Mouse (Mus musculus): ENCODE results near the gene Fgf15. TPM values are rescaled to one million over a fixed set of nuclear protein-coding genes. Genes with fewer than 3 reads are reported as not detected.

Gene Fgf15
- polyA plus RNA-seq (2015; fragmentation: Nextera tagmentation; extraction: Ambion mirVana) = 0.09 and 0.21 TPM in 2 replicates

DNA sequence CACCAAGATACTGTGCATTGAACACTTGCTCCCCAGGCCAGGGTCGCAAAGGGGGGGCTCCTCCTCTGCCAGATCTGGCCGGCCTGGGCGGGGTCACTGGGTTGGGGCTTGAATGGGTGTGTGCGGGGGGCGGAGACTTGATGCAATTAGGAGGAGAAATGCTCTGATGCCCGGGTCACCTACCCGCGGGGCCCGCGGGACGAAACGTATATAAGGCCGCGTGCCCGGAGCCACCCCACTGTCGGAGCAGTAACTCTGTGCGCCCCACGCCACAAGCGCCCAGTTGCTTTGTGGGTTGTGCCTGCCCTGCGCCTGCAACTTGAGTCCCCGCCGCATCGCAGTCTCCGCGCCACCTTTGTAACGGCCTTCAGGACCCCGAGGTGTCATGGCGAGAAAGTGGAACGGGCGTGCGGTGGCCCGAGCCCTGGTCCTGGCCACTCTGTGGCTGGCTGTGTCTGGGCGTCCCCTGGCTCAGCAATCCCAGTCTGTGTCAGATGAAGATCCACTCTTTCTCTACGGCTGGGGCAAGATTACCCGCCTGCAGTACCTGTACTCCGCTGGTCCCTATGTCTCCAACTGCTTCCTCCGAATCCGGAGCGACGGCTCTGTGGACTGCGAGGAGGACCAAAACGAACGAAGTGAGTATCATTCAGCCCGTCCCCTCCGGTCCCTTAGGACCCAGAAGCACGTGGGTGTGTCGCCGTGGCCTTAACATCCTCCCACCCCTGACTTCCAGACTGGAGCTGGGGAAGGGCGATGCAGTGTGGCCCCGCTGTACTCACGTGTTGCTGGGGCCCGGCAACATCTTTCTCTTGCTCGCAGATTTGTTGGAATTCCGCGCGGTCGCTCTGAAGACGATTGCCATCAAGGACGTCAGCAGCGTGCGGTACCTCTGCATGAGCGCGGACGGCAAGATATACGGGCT, at the start of gene Fgf15:
Gene Fgf15 (plus strand): TSS at position 238 of the 925 bp plus-strand sequence.
- H3K4me2 ChIP-seq = peak within 1 kb of the TSS; percentile 95
- H3K9me3 ChIP-seq = no peaks in the 10 kb centered on the region
- H3K4me1 ChIP-seq = peaks cover 21% of the 10 kb centered on the region
- H3K36me3 ChIP-seq = no peaks in the 10 kb centered on the region
- peaks cover 59% of the 10 kb centered on the region for H3K27me3 ChIP-seq (replicated peaks)
- no peak within 1 kb of the TSS for H3K27ac ChIP-seq
- H3K4me3 ChIP-seq (replicated peaks) = peak within 1 kb of the TSS; percentile 49
- ATAC-seq (ENCODE audit: insufficient read depth, low FRiP score, low read depth) = 0 out of 2 replicates have a peak, but pooled peaks have one; percentile 14
- WGBS = 1% methylated on average over 65 of the region's 65 CpGs
- H3K9ac ChIP-seq = no peak within 1 kb of the TSS

DNA sequence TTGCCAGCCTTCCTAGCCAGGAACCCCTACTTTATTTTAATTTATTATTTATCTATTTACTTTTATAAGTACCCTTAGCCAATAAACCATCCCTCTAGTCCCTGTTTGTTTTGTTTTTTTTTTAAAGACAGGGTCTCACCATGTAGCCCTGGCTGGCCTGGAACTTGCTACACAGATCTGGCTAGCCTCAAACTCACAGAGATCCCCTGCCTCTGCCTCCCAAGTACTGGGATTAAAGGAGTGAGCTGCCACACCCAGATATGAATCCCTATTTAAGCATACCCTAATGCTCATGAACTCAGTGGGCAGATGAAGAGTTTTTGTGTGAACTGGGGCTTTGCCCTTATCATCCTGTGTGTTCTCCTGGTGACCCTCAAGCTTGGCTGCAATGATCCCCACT, 49.3 kb upstream of the Fgf15 start, which contains the start of gene Fgf4:
Gene Fgf4 (plus strand): TSS at position 301 of the 400 bp plus-strand sequence.
- Histone ChIP-seq H3K36me3 (no peaks in the 10 kb centered on the region), H3K4me1 (no peaks in the 10 kb centered on the region), H3K4me2 (no peak within 1 kb of the TSS), H3K27me3 (replicated peaks) (peaks cover 12% of the 10 kb centered on the region), H3K27ac (no peak within 1 kb of the TSS), H3K4me3 (replicated peaks) (no peak within 1 kb of the TSS), H3K9me3 (no peaks in the 10 kb centered on the region), H3K9ac (no peak within 1 kb of the TSS)
- no peak for ATAC-seq (ENCODE audit: insufficient read depth, low FRiP score, low read depth)

- Histone ChIP-seq H3K4me2 (no peak overlapping the region), H3K4me3 (replicated peaks) (no peak overlapping the region), H3K9ac (no peak overlapping the region), H3K36me3 (no peaks in the 10 kb centered on the region), H3K4me1 (no peaks in the 10 kb centered on the region), H3K27ac (no peak overlapping the region), H3K9me3 (no peaks in the 10 kb centered on the region), H3K27me3 (replicated peaks) (0 out of 2 replicates have a peak, but pooled peaks cover 2% of the 10 kb centered on the region)
- WGBS = 56% methylated on average over 3 of the region's 3 CpGs
- no peak; the same call in 1 of the 2 replicates for ATAC-seq (ENCODE audit: insufficient read depth, low FRiP score, low read depth)
These were observed 45.0 kb upstream of the Fgf15 start for GRCm38 (mm10) chr7:144851321-144851720.

- Histone ChIP-seq H3K27me3 (replicated peaks) (peaks cover 8% of the 10 kb centered on the region), H3K4me1 (no peaks in the 10 kb centered on the region), H3K36me3 (no peaks in the 10 kb centered on the region), H3K9ac (no peak overlapping the region), H3K4me2 (no peak overlapping the region), H3K4me3 (replicated peaks) (no peak overlapping the region), H3K27ac (no peak overlapping the region), H3K9me3 (no peaks in the 10 kb centered on the region)
- WGBS = 33% methylated on average over 3 of the region's 3 CpGs
- no peak for ATAC-seq (ENCODE audit: insufficient read depth, low FRiP score, low read depth)
These were observed 41.4 kb upstream of the Fgf15 start for GRCm38 (mm10) chr7:144854966-144855365.

DNA sequence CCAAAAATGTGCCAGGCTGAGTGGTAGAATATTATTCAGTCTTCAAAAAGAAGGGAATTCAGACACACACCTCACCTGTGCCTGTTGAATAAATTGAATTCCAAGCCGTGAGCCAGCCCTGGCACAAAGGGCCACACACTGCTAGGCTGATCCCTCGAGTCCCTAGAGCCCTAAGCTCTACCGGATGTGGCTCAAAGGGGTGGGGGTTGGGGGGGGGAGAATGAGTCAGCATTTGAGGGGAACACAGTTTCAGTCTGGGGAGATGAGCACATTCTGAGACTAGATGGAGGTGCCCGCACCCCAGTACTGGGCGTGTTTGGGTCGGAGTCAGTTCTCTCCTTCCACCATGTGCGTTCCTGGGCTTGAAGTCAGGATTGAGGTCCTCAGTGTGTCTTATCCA, 39.2 kb upstream of the Fgf15 start:
- H3K4me1 ChIP-seq = peaks cover 12% of the 10 kb centered on the region
- H3K27me3 ChIP-seq (replicated peaks) = peaks cover 30% of the 10 kb centered on the region
- no peak for ATAC-seq (ENCODE audit: insufficient read depth, low FRiP score, low read depth)
- H3K27ac ChIP-seq = no peak overlapping the region
- H3K4me2 ChIP-seq = no peak overlapping the region
- no peak overlapping the region for H3K9ac ChIP-seq
- 84% methylated on average over 7 of the region's 7 CpGs for WGBS
- H3K4me3 ChIP-seq (replicated peaks) = no peak overlapping the region
- H3K36me3 ChIP-seq = no peaks in the 10 kb centered on the region
- no peaks in the 10 kb centered on the region for H3K9me3 ChIP-seq

DNA sequence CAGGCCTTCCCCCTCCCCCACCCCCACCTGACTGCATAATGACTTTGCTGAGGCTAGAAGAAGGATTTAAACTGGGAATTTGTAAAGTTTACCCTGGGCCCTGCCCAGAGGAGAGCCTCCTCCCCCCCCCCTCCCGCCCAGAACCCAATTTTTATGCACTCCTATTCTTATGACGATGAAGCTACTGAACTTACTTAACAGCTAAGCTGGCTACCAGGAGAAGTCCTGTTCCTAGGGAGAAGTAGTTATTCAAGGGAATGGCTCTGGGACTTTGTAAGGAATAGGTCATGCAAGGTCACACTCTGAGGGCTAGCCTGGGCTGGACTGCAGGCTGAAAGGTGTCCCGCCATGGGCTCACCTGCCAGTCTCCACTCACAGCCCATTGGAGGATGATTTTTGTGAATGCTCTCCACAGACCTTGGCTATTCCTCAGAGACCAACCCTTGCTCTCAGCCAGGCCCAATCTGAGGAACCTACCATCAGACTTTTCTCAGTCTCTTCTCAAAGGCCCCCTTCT, 38.4 kb upstream of the Fgf15 start:
- H3K4me3 ChIP-seq (replicated peaks) = no peak overlapping the region
- H3K27me3 ChIP-seq (replicated peaks) = peaks cover 35% of the 10 kb centered on the region
- H3K27ac ChIP-seq = no peak overlapping the region
- H3K4me1 ChIP-seq = peaks cover 13% of the 10 kb centered on the region
- H3K9ac ChIP-seq = no peak overlapping the region
- H3K9me3 ChIP-seq = no peaks in the 10 kb centered on the region
- WGBS = 84% methylated on average over 3 of the region's 3 CpGs
- H3K36me3 ChIP-seq = no peaks in the 10 kb centered on the region
- no peak overlapping the region for H3K4me2 ChIP-seq
- no peak for ATAC-seq (ENCODE audit: insufficient read depth, low FRiP score, low read depth)

GRCm38 (mm10) chr7:144858702-144859101, 37.6 kb upstream of the Fgf15 start:
- H3K9ac ChIP-seq = no peak overlapping the region
- H3K27me3 ChIP-seq (replicated peaks) = peaks cover 43% of the 10 kb centered on the region
- no peak for ATAC-seq (ENCODE audit: insufficient read depth, low FRiP score, low read depth)
- no peaks in the 10 kb centered on the region for H3K9me3 ChIP-seq
- no peak overlapping the region for H3K4me2 ChIP-seq
- H3K4me1 ChIP-seq = peaks cover 13% of the 10 kb centered on the region
- H3K27ac ChIP-seq = no peak overlapping the region
- no peaks in the 10 kb centered on the region for H3K36me3 ChIP-seq
- no peak overlapping the region for H3K4me3 ChIP-seq (replicated peaks)
- WGBS = 88% methylated on average over 1 of the region's 1 CpGs

GRCm38 (mm10) chr7:144861056-144861768, 35.1 kb upstream of the Fgf15 start:
- 2% methylated on average over 72 of the region's 72 CpGs for WGBS
- peaks cover 63% of the 10 kb centered on the region for H3K27me3 ChIP-seq (replicated peaks)
- H3K4me3 ChIP-seq (replicated peaks) = peak overlapping the region; percentile 19; the same call in 1 of the 2 replicates
- H3K4me1 ChIP-seq = peaks cover 13% of the 10 kb centered on the region
- H3K9me3 ChIP-seq = no peaks in the 10 kb centered on the region
- peak overlapping the region; percentile 30 for H3K4me2 ChIP-seq
- no peak overlapping the region for H3K9ac ChIP-seq
- no peak for ATAC-seq (ENCODE audit: insufficient read depth, low FRiP score, low read depth)
- H3K27ac ChIP-seq = no peak overlapping the region
- H3K36me3 ChIP-seq = no peaks in the 10 kb centered on the region

DNA sequence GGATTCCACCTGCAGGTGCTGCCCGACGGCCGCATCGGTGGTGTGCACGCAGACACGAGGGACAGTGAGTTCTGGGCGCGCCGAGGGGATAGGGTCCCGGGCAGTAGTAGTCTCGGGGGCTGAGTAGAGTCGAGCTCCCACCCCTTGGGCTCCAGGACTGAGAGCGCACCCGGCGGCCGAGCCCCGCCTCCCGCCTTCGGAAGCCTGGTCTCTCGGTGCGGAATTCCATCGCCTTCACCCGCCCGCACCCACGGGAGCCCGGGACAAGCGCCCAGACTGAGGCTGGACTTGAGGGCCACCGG, 34.6 kb upstream of the Fgf15 start:
- Histone ChIP-seq H3K27ac (no peak overlapping the region), H3K4me1 (peaks cover 13% of the 10 kb centered on the region), H3K9me3 (no peaks in the 10 kb centered on the region), H3K36me3 (no peaks in the 10 kb centered on the region), H3K27me3 (replicated peaks) (peaks cover 63% of the 10 kb centered on the region), H3K4me2 (peak overlapping the region; percentile 30), H3K4me3 (replicated peaks) (peak overlapping the region; percentile 19; the same call in 1 of the 2 replicates), H3K9ac (no peak overlapping the region)
- no peak; the same call in 1 of the 2 replicates for ATAC-seq (ENCODE audit: insufficient read depth, low FRiP score, low read depth)
- under 1% methylated on average over 28 of the region's 28 CpGs for WGBS

- no peak for ATAC-seq (ENCODE audit: insufficient read depth, low FRiP score, low read depth)
These were observed 34.2 kb upstream of the Fgf15 start for GRCm38 (mm10) chr7:144862126-144862525.

GRCm38 (mm10) chr7:144862712-144863111, 33.6 kb upstream of the Fgf15 start:
- no peaks in the 10 kb centered on the region for H3K9me3 ChIP-seq
- peaks cover 13% of the 10 kb centered on the region for H3K4me1 ChIP-seq
- H3K27me3 ChIP-seq (replicated peaks) = peaks cover 63% of the 10 kb centered on the region
- H3K27ac ChIP-seq = no peak overlapping the region
- no peak overlapping the region for H3K4me2 ChIP-seq
- H3K36me3 ChIP-seq = no peaks in the 10 kb centered on the region
- no peak overlapping the region for H3K4me3 ChIP-seq (replicated peaks)
- 6% methylated on average over 18 of the region's 18 CpGs for WGBS
- no peak overlapping the region for H3K9ac ChIP-seq
- no peak for ATAC-seq (ENCODE audit: insufficient read depth, low FRiP score, low read depth)

More at GRCm38 (mm10) chr7:144862126-144862525, 34.2 kb upstream of the Fgf15 start:
- peaks cover 63% of the 10 kb centered on the region for H3K27me3 ChIP-seq (replicated peaks)
- H3K4me1 ChIP-seq = peaks cover 13% of the 10 kb centered on the region
- 1% methylated on average over 15 of the region's 15 CpGs for WGBS
- no peak overlapping the region for H3K27ac ChIP-seq
- peak overlapping the region; percentile 30; the same call in 1 of the 2 replicates for H3K4me2 ChIP-seq
- H3K36me3 ChIP-seq = no peaks in the 10 kb centered on the region
- H3K9me3 ChIP-seq = no peaks in the 10 kb centered on the region
- H3K9ac ChIP-seq = no peak overlapping the region
- H3K4me3 ChIP-seq (replicated peaks) = no peak overlapping the region

DNA sequence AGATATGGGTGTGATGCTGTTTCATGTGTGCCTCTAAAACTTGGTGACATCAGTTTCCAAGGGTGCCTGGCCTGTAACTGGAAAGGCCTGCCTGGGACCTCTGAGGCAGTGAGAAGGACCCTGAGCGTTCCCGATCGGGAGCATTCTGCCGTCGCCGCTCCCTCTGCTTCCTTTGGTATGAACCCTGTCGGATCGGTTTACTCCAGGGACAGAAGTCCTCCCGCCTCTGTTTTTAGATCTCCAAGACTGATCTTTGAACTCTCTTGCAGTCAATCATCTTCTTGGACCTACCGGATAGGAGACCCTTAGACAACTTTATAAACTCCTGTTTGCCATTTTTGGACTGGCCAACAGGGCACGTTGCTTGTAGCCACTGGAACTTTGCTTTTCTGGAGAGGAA, 33.1 kb upstream of the Fgf15 start:
- Histone ChIP-seq H3K27ac (no peak overlapping the region), H3K27me3 (replicated peaks) (peaks cover 63% of the 10 kb centered on the region), H3K36me3 (no peaks in the 10 kb centered on the region), H3K4me3 (replicated peaks) (no peak overlapping the region), H3K9me3 (no peaks in the 10 kb centered on the region), H3K4me1 (peaks cover 13% of the 10 kb centered on the region), H3K9ac (no peak overlapping the region), H3K4me2 (no peak overlapping the region)
- no peak for ATAC-seq (ENCODE audit: insufficient read depth, low FRiP score, low read depth)
- 6% methylated on average over 11 of the region's 11 CpGs for WGBS
